Mouse (Mus musculus): ENCODE data around the gene Pck1. TPM values are rescaled to one million over a fixed set of nuclear protein-coding genes. Genes with fewer than 3 reads are reported as not detected.

The Pck1 gene
- polyA plus RNA-seq, 1 experiment, result 0.06 TPM

- no peak for DNase-seq (ENCODE audit: extremely low spot score in 1 of 2, low spot score in 1 of 2)
Observed at GRCm38 (mm10) chr2:173187182-173187855, 34.5 kb downstream of the Pck1 start.

- DNase-seq (ENCODE audit: extremely low spot score in 1 of 2, low spot score in 1 of 2), result no peak
Observed at GRCm38 (mm10) chr2:173194796-173195195, 41.9 kb downstream of the Pck1 start.

- no peak for DNase-seq (ENCODE audit: extremely low spot score in 1 of 2, low spot score in 1 of 2)
Observed at GRCm38 (mm10) chr2:173202924-173203689, 50.3 kb downstream of the Pck1 start.

- DNase-seq (ENCODE audit: extremely low spot score in 1 of 2, low spot score in 1 of 2), result no peak
Observed at GRCm38 (mm10) chr2:173203726-173204125, 50.9 kb downstream of the Pck1 start.

GRCm38 (mm10) chr2:173204671-173205070, 51.8 kb downstream of the Pck1 start:
- no peak for DNase-seq (ENCODE audit: extremely low spot score in 1 of 2, low spot score in 1 of 2)

- DNase-seq (ENCODE audit: extremely low spot score in 1 of 2, low spot score in 1 of 2), result no peak
Observed at GRCm38 (mm10) chr2:173205563-173206099, 52.8 kb downstream of the Pck1 start.

GRCm38 (mm10) chr2:173207051-173207450, 54.2 kb downstream of the Pck1 start:
- no peak for DNase-seq (ENCODE audit: extremely low spot score in 1 of 2, low spot score in 1 of 2)

Other genes starting within 250 kb of the Pck1 start
- 17.9 and 19.8 TPM in 2 replicates for gene Bmp7, start 212.7 kb upstream of the Pck1 start, polyA plus RNA-seq (2012; rRNA removed)
- gene Spo11, start 175.3 kb upstream of the Pck1 start, polyA plus RNA-seq (2012; rRNA removed), result 0.76 and 1.0 TPM in 2 replicates
- gene Rae1, start 152.9 kb upstream of the Pck1 start, polyA plus RNA-seq (2012; rRNA removed), result 69.7 and 82.4 TPM in 2 replicates
- gene Rbm38, start 132.6 kb upstream of the Pck1 start, polyA plus RNA-seq (2012; rRNA removed), result 5.1 and 6.8 TPM in 2 replicates
- gene Ctcfl, start 33.5 kb upstream of the Pck1 start, polyA plus RNA-seq (2012; rRNA removed), result not detected in 2 replicates
- gene Zbp1, start 65.9 kb downstream of the Pck1 start, polyA plus RNA-seq (2012; rRNA removed), result 0.40 and 1.1 TPM in 2 replicates
- gene Pmepa1, start 123.5 kb downstream of the Pck1 start, polyA plus RNA-seq (2012; rRNA removed), result 40.4 and 57.2 TPM in 2 replicates

Data from frontal cortex, adult 2 months (tissue).